Mouse (Mus musculus): Measurements from ENCODE around the gene Was.

GRCm38 (mm10) chrX:8073881-8074429 is 16.3 kb downstream of the Was start:
- TF ChIP-seq CTCF (IDR thresholded peaks at IDR 0.05 in 2 of 3, conservative IDR thresholded peaks at IDR 0.05 in 1 of 3; ENCODE audit: control insufficient read depth in 1 of 3, insufficient read depth in 1 of 3, low read depth in 2 of 3, low read length in 3 of 3, poor library complexity in 1 of 3, severe bottlenecking in 1 of 3) (no peak), GATA1 (IDR thresholded peaks at IDR 0.05; ENCODE audit: low read depth, low read length) (no peak), MAFK (IDR thresholded peaks at IDR 0.05; ENCODE audit: borderline replicate concordance, low read depth, low read length) (no peak), MXI1 (IDR thresholded peaks at IDR 0.05; ENCODE audit: low read depth, low read length) (peak; percentile 68), CHD2 (IDR thresholded peaks at IDR 0.05; ENCODE audit: low read length) (no peak), POLR2A (IDR thresholded peaks at IDR 0.05; ENCODE audit: control insufficient read depth in 1 of 2, insufficient read depth in 1 of 2, low read depth in 1 of 2, low read length in 2 of 2, poor library complexity in 1 of 2) (no peak), GABPA (IDR thresholded peaks at IDR 0.05; ENCODE audit: low read depth, low read length) (no peak)
